Mouse (Mus musculus): ENCODE measurements at regions not wholly inside any gene's neighbourhood (a gene's known extent, or its start where the extent isn't known, plus 50 kb on each side); places are given as distances from the start of the nearest gene placed in this dataset.

DNA sequence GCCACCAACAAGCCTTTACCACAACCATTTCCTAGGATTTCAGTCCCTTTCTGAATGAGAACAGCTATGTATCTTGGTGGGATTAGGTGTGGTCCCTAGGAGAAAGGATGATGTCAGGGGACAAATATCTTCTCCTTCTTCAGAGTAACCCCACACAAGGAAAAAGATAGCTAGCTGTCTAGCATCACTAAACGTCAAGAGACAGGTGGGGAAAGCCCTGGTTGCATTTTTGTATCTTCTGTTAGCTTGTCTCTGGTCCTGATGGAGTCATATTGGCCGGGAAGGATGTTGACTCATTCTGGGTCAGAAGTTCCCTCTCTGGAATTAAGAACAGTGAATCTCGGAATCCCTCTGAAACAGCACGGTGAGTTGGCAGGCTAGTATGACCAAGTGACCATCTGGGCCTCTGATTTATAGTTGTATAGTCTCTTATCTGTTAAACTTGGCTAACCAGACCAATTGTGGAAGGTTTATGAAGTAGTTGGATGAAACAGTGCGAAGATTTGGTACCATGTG lies 327.4 kb downstream of the Lmx1a start:
- no peak overlapping the region for H3K27ac ChIP-seq (ENCODE audit: low read depth, low read length)
- ATAC-seq (ENCODE audit: low FRiP score, low TSS enrichment): no peak
- H3K4me2 ChIP-seq (replicated peaks; ENCODE audit: low read depth, low read length): no peak overlapping the region
- H3K9me3 ChIP-seq (ENCODE audit: control insufficient read depth, low read length): no peaks in the 10 kb centered on the region
- H3K4me3 ChIP-seq (ENCODE audit: low read length): no peak overlapping the region
- no peak overlapping the region for H3K9ac ChIP-seq (ENCODE audit: low read depth, low read length)
- no peaks in the 10 kb centered on the region for H3K4me1 ChIP-seq (ENCODE audit: control insufficient read depth, insufficient read depth, low read length)
- no peaks in the 10 kb centered on the region for H3K36me3 ChIP-seq (ENCODE audit: control insufficient read depth, insufficient read depth, low read length)
- 87% methylated on average over 5 of the region's 5 CpGs for WGBS
- H3K27me3 ChIP-seq (ENCODE audit: control insufficient read depth, insufficient read depth, low read length): no peaks in the 10 kb centered on the region

DNA sequence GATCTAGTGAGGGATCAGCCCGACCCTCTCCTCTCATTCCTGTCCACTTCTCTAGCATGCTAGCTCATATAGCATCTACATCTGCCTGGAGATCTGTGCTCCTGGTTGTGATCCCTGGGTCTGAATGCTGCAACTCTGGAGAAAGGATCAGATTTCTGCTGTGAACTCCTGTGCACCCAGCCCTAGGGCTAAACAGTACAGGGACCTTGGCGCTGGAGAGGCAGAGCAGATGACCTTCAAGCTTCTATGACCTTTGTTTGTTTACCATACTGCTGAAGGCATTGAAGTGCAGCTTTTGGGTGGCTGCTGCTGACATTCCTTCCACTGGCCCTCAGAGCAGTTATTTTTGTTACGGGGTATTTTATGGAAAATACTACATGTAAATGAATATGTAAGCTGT lies 337.4 kb downstream of the Lmx1a start:
- no peaks in the 10 kb centered on the region for H3K9me3 ChIP-seq (ENCODE audit: control insufficient read depth, low read length)
- H3K4me1 ChIP-seq (ENCODE audit: control insufficient read depth, insufficient read depth, low read length): no peaks in the 10 kb centered on the region
- 56% methylated on average over 3 of the region's 3 CpGs for WGBS
- no peak overlapping the region for H3K4me2 ChIP-seq (replicated peaks; ENCODE audit: low read depth, low read length)
- H3K9ac ChIP-seq (ENCODE audit: low read depth, low read length): no peak overlapping the region
- H3K27ac ChIP-seq (ENCODE audit: low read depth, low read length): no peak overlapping the region
- H3K27me3 ChIP-seq (ENCODE audit: control insufficient read depth, insufficient read depth, low read length): no peaks in the 10 kb centered on the region
- ATAC-seq (ENCODE audit: low FRiP score, low TSS enrichment): 0 out of 2 replicates have a peak, but pooled peaks have one; percentile 28
- no peak overlapping the region for H3K4me3 ChIP-seq (ENCODE audit: low read length)
- H3K36me3 ChIP-seq (ENCODE audit: control insufficient read depth, insufficient read depth, low read length): no peaks in the 10 kb centered on the region

DNA sequence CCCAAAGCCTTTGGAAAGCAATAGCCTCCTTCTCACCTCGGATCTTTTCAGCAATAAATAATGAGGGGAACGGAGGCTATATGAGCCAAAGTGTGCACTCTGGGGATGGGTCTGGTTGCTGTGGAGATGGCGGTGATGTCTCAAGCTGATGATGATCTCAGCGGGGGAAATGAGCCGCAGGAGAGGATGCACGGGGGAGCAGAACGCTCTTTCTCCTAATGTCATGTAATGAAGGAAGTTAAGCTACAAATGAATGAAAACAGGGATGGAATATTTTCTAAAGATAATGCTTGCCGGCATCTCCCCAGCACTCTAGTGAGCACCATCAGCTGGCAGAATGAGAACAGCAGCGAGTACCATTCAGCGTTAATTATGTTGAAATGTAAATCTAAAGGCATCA lies 355.7 kb downstream of the Lmx1a start:
- ATAC-seq (ENCODE audit: low FRiP score, low TSS enrichment): no peak
- WGBS: 62% methylated on average over 10 of the region's 10 CpGs

DNA sequence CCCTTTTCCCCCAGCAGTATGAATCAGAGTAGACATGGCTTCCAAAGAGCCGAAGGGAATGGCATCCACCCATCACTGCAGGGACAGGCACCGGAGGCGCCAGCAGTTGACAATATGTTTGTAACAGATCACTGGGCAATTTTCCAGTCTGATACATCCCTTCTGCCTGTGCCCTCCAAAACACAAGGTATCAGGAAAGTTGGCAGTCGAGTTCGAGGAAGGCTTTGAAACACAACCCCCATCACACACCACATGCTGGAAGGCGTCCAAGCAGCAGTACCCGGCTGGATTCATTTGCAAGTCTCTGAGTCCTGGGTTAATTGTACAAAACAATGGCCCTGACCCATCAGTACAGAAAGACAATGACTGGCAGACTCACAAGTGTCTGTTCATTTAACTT lies 357.3 kb downstream of the Lmx1a start:
- no peak overlapping the region for H3K9ac ChIP-seq (ENCODE audit: low read depth, low read length)
- WGBS: 88% methylated on average over 7 of the region's 7 CpGs
- H3K4me2 ChIP-seq (replicated peaks; ENCODE audit: low read depth, low read length): no peak overlapping the region
- no peaks in the 10 kb centered on the region for H3K9me3 ChIP-seq (ENCODE audit: control insufficient read depth, low read length)
- no peak overlapping the region for H3K27ac ChIP-seq (ENCODE audit: low read depth, low read length)
- H3K4me1 ChIP-seq (ENCODE audit: control insufficient read depth, insufficient read depth, low read length): no peaks in the 10 kb centered on the region
- H3K36me3 ChIP-seq (ENCODE audit: control insufficient read depth, insufficient read depth, low read length): no peaks in the 10 kb centered on the region
- H3K27me3 ChIP-seq (ENCODE audit: control insufficient read depth, insufficient read depth, low read length): no peaks in the 10 kb centered on the region
- no peak for ATAC-seq (ENCODE audit: low FRiP score, low TSS enrichment)
- no peak overlapping the region for H3K4me3 ChIP-seq (ENCODE audit: low read length)

More for the DNA sequence above, 355.7 kb downstream of the Lmx1a start:
- H3K9ac ChIP-seq (ENCODE audit: low read depth, low read length): no peak overlapping the region
- H3K27ac ChIP-seq (ENCODE audit: low read depth, low read length): no peak overlapping the region
- H3K36me3 ChIP-seq (ENCODE audit: control insufficient read depth, insufficient read depth, low read length): no peaks in the 10 kb centered on the region
- H3K27me3 ChIP-seq (ENCODE audit: control insufficient read depth, insufficient read depth, low read length): no peaks in the 10 kb centered on the region
- no peaks in the 10 kb centered on the region for H3K4me1 ChIP-seq (ENCODE audit: control insufficient read depth, insufficient read depth, low read length)
- no peak overlapping the region for H3K4me3 ChIP-seq (ENCODE audit: low read length)
- H3K4me2 ChIP-seq (replicated peaks; ENCODE audit: low read depth, low read length): no peak overlapping the region
- no peaks in the 10 kb centered on the region for H3K9me3 ChIP-seq (ENCODE audit: control insufficient read depth, low read length)

DNA sequence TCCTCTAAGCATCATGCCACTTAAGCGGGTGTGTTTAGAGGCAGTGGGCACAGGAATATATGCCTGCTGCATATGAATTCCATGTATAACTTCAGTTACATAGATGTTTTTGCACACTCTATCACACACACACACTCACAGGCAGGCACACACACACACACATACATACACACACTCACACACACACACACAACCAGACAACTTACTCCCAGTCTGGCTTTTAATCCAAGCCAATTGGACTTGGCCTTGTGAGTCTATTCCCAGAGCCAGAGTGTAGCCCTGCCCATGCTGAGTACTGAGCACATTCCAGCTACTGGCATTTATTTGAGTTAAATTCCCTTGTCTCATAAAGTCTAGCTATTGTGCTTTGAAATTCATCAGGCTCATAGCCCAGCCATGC lies 357.7 kb downstream of the Lmx1a start:
- Histone ChIP-seq H3K9me3 (ENCODE audit: control insufficient read depth, low read length) (no peaks in the 10 kb centered on the region), H3K27ac (ENCODE audit: low read depth, low read length) (no peak overlapping the region), H3K36me3 (ENCODE audit: control insufficient read depth, insufficient read depth, low read length) (no peaks in the 10 kb centered on the region), H3K4me3 (ENCODE audit: low read length) (no peak overlapping the region), H3K4me2 (replicated peaks; ENCODE audit: low read depth, low read length) (no peak overlapping the region), H3K27me3 (ENCODE audit: control insufficient read depth, insufficient read depth, low read length) (no peaks in the 10 kb centered on the region), H3K9ac (ENCODE audit: low read depth, low read length) (no peak overlapping the region), H3K4me1 (ENCODE audit: control insufficient read depth, insufficient read depth, low read length) (no peaks in the 10 kb centered on the region)
- no peak for ATAC-seq (ENCODE audit: low FRiP score, low TSS enrichment)
- 97% methylated on average over 1 of the region's 1 CpGs for WGBS

DNA sequence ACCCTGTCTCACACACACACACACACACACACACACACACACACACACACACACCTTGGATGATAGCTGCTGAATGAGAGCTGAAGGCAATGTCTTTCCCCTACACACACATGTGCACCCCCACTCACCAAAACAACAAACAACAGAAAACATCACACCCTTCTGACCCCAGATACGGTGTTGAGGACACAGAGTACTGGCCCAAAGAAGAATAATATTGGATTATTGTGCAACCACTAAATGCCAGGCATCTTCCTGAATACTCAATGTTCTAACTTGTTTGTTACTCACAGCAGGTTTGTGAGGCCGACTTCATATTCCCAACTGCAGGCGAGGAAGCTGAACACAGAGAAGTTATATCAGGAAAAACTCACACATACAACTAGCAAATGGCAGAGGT lies 360.9 kb downstream of the Lmx1a start:
- H3K27me3 ChIP-seq (ENCODE audit: control insufficient read depth, insufficient read depth, low read length): no peaks in the 10 kb centered on the region
- WGBS: 92% methylated on average over 3 of the region's 3 CpGs
- H3K36me3 ChIP-seq (ENCODE audit: control insufficient read depth, insufficient read depth, low read length): no peaks in the 10 kb centered on the region
- H3K4me1 ChIP-seq (ENCODE audit: control insufficient read depth, insufficient read depth, low read length): no peaks in the 10 kb centered on the region
- ATAC-seq (ENCODE audit: low FRiP score, low TSS enrichment): no peak
- H3K9ac ChIP-seq (ENCODE audit: low read depth, low read length): no peak overlapping the region
- H3K4me2 ChIP-seq (replicated peaks; ENCODE audit: low read depth, low read length): no peak overlapping the region
- no peak overlapping the region for H3K4me3 ChIP-seq (ENCODE audit: low read length)
- H3K9me3 ChIP-seq (ENCODE audit: control insufficient read depth, low read length): no peaks in the 10 kb centered on the region
- H3K27ac ChIP-seq (ENCODE audit: low read depth, low read length): no peak overlapping the region

DNA sequence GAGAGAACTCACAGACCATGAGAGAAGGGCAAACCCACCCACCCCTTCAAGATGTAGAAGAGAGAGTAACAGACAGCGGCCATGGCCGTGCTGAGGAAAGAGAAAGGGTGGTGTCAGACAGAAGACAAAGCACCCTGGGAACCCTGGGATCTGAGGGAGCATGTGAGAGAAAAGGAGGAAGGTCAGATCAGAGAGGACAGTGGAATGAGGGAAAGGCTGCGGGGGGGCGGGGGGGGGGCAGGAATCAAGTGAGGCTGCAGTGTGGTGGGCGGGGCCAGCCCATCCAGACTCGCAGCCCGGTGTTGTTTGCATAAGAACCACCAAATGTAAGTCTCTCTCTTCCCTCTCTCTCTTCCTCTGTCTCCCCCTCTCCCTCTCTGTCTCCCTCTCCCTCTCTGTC lies 367.4 kb downstream of the Lmx1a start:
- ATAC-seq (ENCODE audit: low FRiP score, low TSS enrichment): 0 out of 2 replicates have a peak, but pooled peaks have one; percentile 20
- Histone ChIP-seq H3K27ac (ENCODE audit: low read depth, low read length) (no peak overlapping the region), H3K36me3 (ENCODE audit: control insufficient read depth, insufficient read depth, low read length) (no peaks in the 10 kb centered on the region), H3K27me3 (ENCODE audit: control insufficient read depth, insufficient read depth, low read length) (no peaks in the 10 kb centered on the region), H3K9me3 (ENCODE audit: control insufficient read depth, low read length) (no peaks in the 10 kb centered on the region), H3K4me2 (replicated peaks; ENCODE audit: low read depth, low read length) (peak overlapping the region; percentile 25), H3K4me3 (ENCODE audit: low read length) (no peak overlapping the region), H3K9ac (ENCODE audit: low read depth, low read length) (no peak overlapping the region), H3K4me1 (ENCODE audit: control insufficient read depth, insufficient read depth, low read length) (no peaks in the 10 kb centered on the region)
- WGBS: 2% methylated on average over 7 of the region's 7 CpGs

DNA sequence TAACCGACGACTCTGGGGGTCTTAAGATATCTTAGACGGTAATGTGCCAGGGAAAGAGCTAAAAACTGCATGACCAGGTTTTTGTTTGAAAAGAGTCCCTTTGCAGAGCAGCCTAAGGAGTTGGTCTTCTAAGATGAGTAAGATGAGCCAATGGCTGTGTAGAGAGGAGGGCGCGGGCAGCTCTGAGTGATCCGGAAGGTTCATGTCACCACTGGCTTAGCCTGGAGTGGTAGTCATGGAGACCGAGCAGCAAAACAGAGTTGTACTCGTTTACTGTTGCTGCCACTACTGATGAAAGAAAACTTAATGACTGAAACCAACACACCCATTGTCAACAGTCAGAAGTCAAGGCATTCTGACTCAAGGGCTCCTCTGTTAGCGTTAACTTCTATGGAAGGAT lies 368.4 kb downstream of the Lmx1a start:
- Histone ChIP-seq H3K27me3 (ENCODE audit: control insufficient read depth, insufficient read depth, low read length) (no peaks in the 10 kb centered on the region), H3K27ac (ENCODE audit: low read depth, low read length) (no peak overlapping the region), H3K4me3 (ENCODE audit: low read length) (no peak overlapping the region), H3K9ac (ENCODE audit: low read depth, low read length) (no peak overlapping the region), H3K9me3 (ENCODE audit: control insufficient read depth, low read length) (no peaks in the 10 kb centered on the region), H3K36me3 (ENCODE audit: control insufficient read depth, insufficient read depth, low read length) (no peaks in the 10 kb centered on the region), H3K4me1 (ENCODE audit: control insufficient read depth, insufficient read depth, low read length) (no peaks in the 10 kb centered on the region), H3K4me2 (replicated peaks; ENCODE audit: low read depth, low read length) (no peak overlapping the region)
- ATAC-seq (ENCODE audit: low FRiP score, low TSS enrichment): no peak
- 80% methylated on average over 9 of the region's 9 CpGs for WGBS

DNA sequence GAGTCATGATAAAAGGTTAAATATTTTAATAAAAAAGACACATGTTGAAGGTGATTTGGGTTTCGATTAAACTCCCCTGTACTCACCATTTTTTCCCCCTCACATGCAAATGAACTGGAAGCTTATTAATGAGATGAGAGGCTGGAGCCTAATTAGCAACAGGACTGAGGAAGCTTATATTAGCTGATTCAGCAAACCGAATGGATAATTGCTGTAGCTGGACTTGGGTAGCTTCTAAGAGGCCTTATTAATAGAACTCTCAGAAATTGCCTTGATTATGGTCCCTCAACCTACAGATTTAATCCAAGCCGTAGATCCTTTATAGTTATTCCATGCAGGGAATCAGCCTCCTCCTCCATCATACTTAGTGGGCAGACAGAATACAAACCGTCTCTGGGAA lies 369.7 kb downstream of the Lmx1a start:
- 93% methylated on average over 4 of the region's 4 CpGs for WGBS
- H3K4me3 ChIP-seq (ENCODE audit: low read length): no peak overlapping the region
- H3K4me2 ChIP-seq (replicated peaks; ENCODE audit: low read depth, low read length): no peak overlapping the region
- H3K27me3 ChIP-seq (ENCODE audit: control insufficient read depth, insufficient read depth, low read length): no peaks in the 10 kb centered on the region
- H3K4me1 ChIP-seq (ENCODE audit: control insufficient read depth, insufficient read depth, low read length): no peaks in the 10 kb centered on the region
- H3K27ac ChIP-seq (ENCODE audit: low read depth, low read length): no peak overlapping the region
- H3K36me3 ChIP-seq (ENCODE audit: control insufficient read depth, insufficient read depth, low read length): no peaks in the 10 kb centered on the region
- no peaks in the 10 kb centered on the region for H3K9me3 ChIP-seq (ENCODE audit: control insufficient read depth, low read length)
- no peak overlapping the region for H3K9ac ChIP-seq (ENCODE audit: low read depth, low read length)
- ATAC-seq (ENCODE audit: low FRiP score, low TSS enrichment): no peak

Data from kidney, embryonic 14.5 days (tissue).